7 mouse cellular contexts compared by ENCODE assay signal in genomic region chr7:45134544-45135026, GRCm38 (mm10). TPM values are rescaled to one million over a fixed set of nuclear protein-coding genes. Genes with fewer than 3 reads are reported as not detected.
DNase-seq lines count a peak whose midpoint lies in the region; ATAC-seq lines count a peak whose summit lies in the region.

No protein-coding gene starts in this region.

- no peaks in the 10 kb centered on the region for H3K27me3 ChIP-seq in neural tube, embryonic 11.5 days (ENCODE audit: control insufficient read depth, insufficient read depth, low read length)
- H3K27me3 ChIP-seq in limb, embryonic 10.5 days (ENCODE audit: low read depth, poor library complexity, severe bottlenecking): peaks cover 36% of the 10 kb centered on the region

- no peaks in the 10 kb centered on the region for H3K36me3 ChIP-seq in neural tube, embryonic 11.5 days (ENCODE audit: control insufficient read depth, insufficient read depth, low read length)
- 0 out of 2 replicates have a peak, but pooled peaks cover under 1% of the 10 kb centered on the region for H3K36me3 ChIP-seq in limb, embryonic 10.5 days

- H3K9ac ChIP-seq in neural tube, embryonic 11.5 days (ENCODE audit: low read length): no peak overlapping the region

- no peaks in the 10 kb centered on the region for H3K9me3 ChIP-seq in neural tube, embryonic 11.5 days (ENCODE audit: control insufficient read depth, low read length)
- no peaks in the 10 kb centered on the region for H3K9me3 ChIP-seq in limb, embryonic 10.5 days (replicated peaks)

- WGBS in neural tube, embryonic 11.5 days: 10% methylated on average over 12 of the region's 12 CpGs
- WGBS in limb, embryonic 10.5 days: 5% methylated on average over 12 of the region's 12 CpGs

- H3K27ac ChIP-seq in neural tube, embryonic 11.5 days (ENCODE audit: low read depth, low read length): no peak overlapping the region
- no peak overlapping the region for H3K27ac ChIP-seq in limb, embryonic 10.5 days

- peak; percentile 45 for DNase-seq in neural tube, embryonic 11.5 days (ENCODE audit: low spot score)
- DNase-seq in neural tube, embryonic 10.5 days (ENCODE audit: extremely low spot score, low spot score): no peak
- DNase-seq in c-Kit-positive CD71-positive TER-119-positive erythroid progenitor cells, embryonic 14.5 days (ENCODE audit: low spot score): peak; percentile 83
- DNase-seq in limb, embryonic 10.5 days (ENCODE audit: low spot score): no peak
- DNase-seq in natural killer cell, adult 2 months (ENCODE audit: low spot score in 2 of 2): peak; percentile 48 to 50
- DNase-seq in left cerebral cortex, adult 9 months (ENCODE audit: low spot score in 2 of 2): no peak
- no peak for DNase-seq in gastrocnemius, adult 8-10 months (ENCODE audit: low spot score in 2 of 2)

- no peak overlapping the region for H3K4me3 ChIP-seq in neural tube, embryonic 11.5 days (ENCODE audit: low read depth, low read length)
- peak overlapping the region; percentile 2; the same call in 1 of the 2 replicates for H3K4me3 ChIP-seq in limb, embryonic 10.5 days

- no peaks in the 10 kb centered on the region; the same call in 1 of the 2 replicates for H3K4me1 ChIP-seq in neural tube, embryonic 11.5 days (ENCODE audit: control insufficient read depth, insufficient read depth, low read length)
- H3K4me1 ChIP-seq in limb, embryonic 10.5 days: peaks cover 18% of the 10 kb centered on the region

- no peak overlapping the region for H3K4me2 ChIP-seq in neural tube, embryonic 11.5 days (ENCODE audit: low read depth)

- ATAC-seq in neural tube, embryonic 11.5 days (ENCODE audit: insufficient read depth, low FRiP score, low TSS enrichment): no peak

RNA-seq across cellular contexts. Expression of gene Gm45713, which starts 1.4 kb away (rescaled TPM):
- 0.21 and 0.30 TPM in 2 replicates for polyA plus RNA-seq in neural tube, embryonic 11.5 days (2014; fragmentation: Nextera tagmentation; extraction: Ambion mirVana)
- polyA plus RNA-seq in limb, embryonic 10.5 days (2016; fragmentation: Nextera tagmentation; extraction: Ambion mirVana): not detected in 2 replicates
- not detected for total RNA-seq in gastrocnemius, adult 8-10 months (2022)

RNA-seq across cellular contexts. Expression of gene Flt3l, which starts 1.6 kb away (rescaled TPM):
- polyA plus RNA-seq in neural tube, embryonic 11.5 days (2014; fragmentation: Nextera tagmentation; extraction: Ambion mirVana): 0.76 and 0.85 TPM in 2 replicates
- polyA plus RNA-seq in limb, embryonic 10.5 days (2016; fragmentation: Nextera tagmentation; extraction: Ambion mirVana): 1.4 and 1.5 TPM in 2 replicates
- 1 to 10 TPM in 3 of 4 experiments, under 1 TPM in 1; 0.94 to 2.7 (median 2.3) TPM for total RNA-seq in gastrocnemius, adult 8-10 months (2022)

RNA-seq across cellular contexts. Expression of gene Rpl13a, which starts 6.0 kb away (rescaled TPM):
- polyA plus RNA-seq in neural tube, embryonic 11.5 days (2014; fragmentation: Nextera tagmentation; extraction: Ambion mirVana): 1,071 and 1,190 TPM in 2 replicates
- 1,210 and 1,327 TPM in 2 replicates for polyA plus RNA-seq in limb, embryonic 10.5 days (2016; fragmentation: Nextera tagmentation; extraction: Ambion mirVana)
- 100 to 1,000 TPM; 647 to 843 (median 690) TPM for total RNA-seq in gastrocnemius, adult 8-10 months (2022)

RNA-seq across cellular contexts. Expression of gene Rps11, which starts 10.3 kb away (rescaled TPM):
- 1,454 and 1,462 TPM in 2 replicates for polyA plus RNA-seq in neural tube, embryonic 11.5 days (2014; fragmentation: Nextera tagmentation; extraction: Ambion mirVana)
- 1,846 and 2,302 TPM in 2 replicates for polyA plus RNA-seq in limb, embryonic 10.5 days (2016; fragmentation: Nextera tagmentation; extraction: Ambion mirVana)
- 100 to 1,000 TPM; 471 to 554 (median 519) TPM for total RNA-seq in gastrocnemius, adult 8-10 months (2022)

RNA-seq across cellular contexts. Expression of gene Pih1d1, which starts 19.5 kb away (rescaled TPM):
- 98.4 and 108 TPM in 2 replicates for polyA plus RNA-seq in neural tube, embryonic 11.5 days (2014; fragmentation: Nextera tagmentation; extraction: Ambion mirVana)
- polyA plus RNA-seq in limb, embryonic 10.5 days (2016; fragmentation: Nextera tagmentation; extraction: Ambion mirVana): 105 and 109 TPM in 2 replicates
- 10 to 100 TPM; 34.6 to 42.1 (median 38.3) TPM for total RNA-seq in gastrocnemius, adult 8-10 months (2022)

Comparison
In these comparisons a context has a peak if more than half of its experiments do, and no peak if none do; other contexts are left out.
1. DNase-seq: peak in neural tube, embryonic 11.5 days (single experiment), c-Kit-positive CD71-positive TER-119-positive erythroid progenitor cells, embryonic 14.5 days (single experiment) and natural killer cell, adult 2 months (2 of 2); none in neural tube, embryonic 10.5 days (single experiment), limb, embryonic 10.5 days (single experiment), left cerebral cortex, adult 9 months (0 of 2) and gastrocnemius, adult 8-10 months (0 of 2).